Mouse (Mus musculus): ENCODE measurements around the gene Arl11.

The Arl11 gene

GRCm38 (mm10) chr14:61327618-61328450 lies 18.3 kb downstream of the Arl11 start:
- DNase-seq (ENCODE audit: low read depth, low spot score), result no peak

- no peak for DNase-seq (ENCODE audit: low read depth, low spot score)
Observed at GRCm38 (mm10) chr14:61330591-61330990, 21.0 kb downstream of the Arl11 start.

- DNase-seq (ENCODE audit: low read depth, low spot score), result peak; percentile 86
Observed at GRCm38 (mm10) chr14:61330996-61331561, 21.5 kb downstream of the Arl11 start.

- DNase-seq (ENCODE audit: low read depth, low spot score), result no peak
Observed at GRCm38 (mm10) chr14:61339381-61339780, 29.8 kb downstream of the Arl11 start.

GRCm38 (mm10) chr14:61344590-61344989 lies 35.0 kb downstream of the Arl11 start:
- DNase-seq (ENCODE audit: low read depth, low spot score), result peak; percentile 16

- DNase-seq (ENCODE audit: low read depth, low spot score), result no peak
Observed at GRCm38 (mm10) chr14:61346827-61347698, 37.5 kb downstream of the Arl11 start.

- DNase-seq (ENCODE audit: low read depth, low spot score), result no peak
Observed at GRCm38 (mm10) chr14:61349876-61350275, 40.3 kb downstream of the Arl11 start.

- no peak for DNase-seq (ENCODE audit: low read depth, low spot score)
Observed at GRCm38 (mm10) chr14:61350808-61351207, 41.3 kb downstream of the Arl11 start.

- no peak for DNase-seq (ENCODE audit: low read depth, low spot score)
Observed at GRCm38 (mm10) chr14:61354251-61355235, 45.0 kb downstream of the Arl11 start.

- peak; percentile 86 for DNase-seq (ENCODE audit: low read depth, low spot score)
Observed at GRCm38 (mm10) chr14:61360131-61360980, 50.8 kb downstream of the Arl11 start, which contains the start of gene Ebpl. TSS of gene Ebpl (minus strand) at chr14:61360439.

- DNase-seq (ENCODE audit: low read depth, low spot score), result no peak
Observed at GRCm38 (mm10) chr14:61360981-61361511, 51.5 kb downstream of the Arl11 start.
